Mouse (Mus musculus) cerebellum, adult 9-11 months (tissue): ENCODE data around the gene Olfr720.

Source experiments
- DNase-seq: peaks from one replicate; pipeline ENCODE4 v3.0.0; 2022

Olfr720 gene

DNA sequence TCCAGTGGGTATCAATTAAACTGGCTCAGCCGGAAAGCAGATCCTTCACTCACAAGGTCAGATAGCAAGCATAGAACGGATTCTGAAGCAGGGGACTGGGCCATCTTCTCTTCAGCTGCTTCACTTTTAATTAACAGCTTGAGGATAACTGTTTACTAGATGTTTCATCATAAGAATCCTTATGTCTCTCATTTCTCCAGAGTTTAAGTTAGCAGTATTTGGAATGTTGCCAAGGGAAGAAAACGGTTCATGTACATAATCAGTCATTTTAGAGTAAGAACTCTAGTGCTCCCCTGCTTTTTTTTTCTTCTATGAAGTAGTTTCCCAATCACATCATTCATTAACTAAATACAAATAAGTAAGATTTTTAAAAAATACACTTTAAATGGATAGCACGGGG lies at the start of gene Olfr720:
Gene Olfr720, minus strand, starts transcription at position 101 of the 400 bp plus-strand sequence.
- DNase-seq = no peak
